Mouse (Mus musculus) cortical plate, adult 2 months (tissue): ENCODE results near the gene Myom3.

Experiments
- CTCF ChIP-seq: fragments of 200-500 bp; IDR thresholded peaks from 2 replicates; pipeline ENCODE4 v1.5.1; 2011; ENCODE audit warnings: mild to moderate bottlenecking, control low read depth, low read length; ENCODE audit not compliant: insufficient read depth; ENCODE audit errors: extremely low read depth
- POLR2A ChIP-seq: fragments of 200-500 bp; IDR thresholded peaks from 2 replicates; pipeline ENCODE4 v1.6.1; 2011; ENCODE audit warnings: mild to moderate bottlenecking, low read length, control low read depth; ENCODE audit not compliant: insufficient read depth; ENCODE audit errors: extremely low read depth

- TF ChIP-seq CTCF, result no peak
- no peak for TF ChIP-seq POLR2A
Measured at GRCm38 (mm10) chr4:135772671-135773070, 13.2 kb downstream of the Myom3 start.
